ENCODE assay signal across 26 mouse cellular contexts in the genomic region with DNA sequence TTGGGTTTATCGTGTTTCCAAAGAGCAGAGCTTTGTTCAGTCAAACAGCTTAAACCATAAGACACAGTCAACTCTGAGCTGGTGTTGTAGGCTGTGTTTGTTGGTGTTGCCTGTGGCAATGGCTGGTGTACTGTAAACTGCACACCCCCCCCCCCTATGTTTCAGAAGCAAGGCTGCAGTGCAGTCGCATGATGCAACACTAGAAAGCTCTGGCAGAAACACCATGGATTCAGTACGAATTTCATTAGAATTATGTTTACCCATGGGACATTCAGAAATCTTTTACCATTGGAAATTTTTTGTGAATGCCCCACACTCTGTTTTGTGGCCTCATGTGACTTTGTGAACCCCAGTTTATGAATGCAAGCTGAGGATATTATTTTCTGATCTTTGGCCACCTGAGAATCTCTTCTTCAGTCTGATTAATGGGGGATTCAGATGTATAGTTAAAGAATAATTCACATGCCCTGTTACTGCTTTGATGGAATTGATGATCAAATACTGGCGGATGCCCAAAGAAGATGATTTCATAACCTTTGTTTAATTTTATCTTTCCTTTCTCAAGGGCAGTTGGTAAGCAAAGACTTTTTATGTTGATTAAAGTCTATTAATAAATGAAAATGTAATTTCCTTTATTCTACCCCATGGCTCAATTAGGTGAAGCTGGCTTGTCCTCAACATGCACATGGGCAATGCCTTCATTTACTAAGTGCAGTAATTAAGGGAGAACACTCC.
DNase-seq lines count a peak whose midpoint lies in the region; ATAC-seq and TF ChIP-seq lines count a peak whose summit lies in the region.
"Had no signal": no experiment of that assay in that cellular context is flagged by ENCODE, and none has a peak within 500 bp of the region (broad histone marks: within the 10 kb centered on the region; RNA-seq: fewer than 3 reads in every experiment).

No protein-coding gene starts in this region.

- no peaks in the 10 kb centered on the region for H3K27me3 ChIP-seq in intestine, embryonic 15.5 days (replicated peaks)
- H3K27me3 ChIP-seq: forebrain, embryonic 12.5 days; forebrain, embryonic 15.5 days; heart, embryonic 12.5 days; heart, embryonic 15.5 days; Patski had no signal

- no peak overlapping the region for H3K4me3 ChIP-seq in embryonic fibroblast, embryonic 13.5 days (ENCODE audit: insufficient read depth, low read length)
- no peak overlapping the region for H3K4me3 ChIP-seq in intestine, embryonic 15.5 days (replicated peaks)
- H3K4me3 ChIP-seq: forebrain, embryonic 12.5 days; forebrain, embryonic 15.5 days; heart, embryonic 12.5 days; heart, embryonic 15.5 days had no signal

- no peak for TF ChIP-seq CTCF in embryonic fibroblast, embryonic 13.5 days (IDR thresholded peaks at IDR 0.05; ENCODE audit: borderline replicate concordance, insufficient read depth, low read length)

- peak; percentile 48 for DNase-seq in heart, adult 11 months
- DNase-seq in heart, postnatal 4 days, result no peak
- DNase-seq in MN1 (ENCODE audit: low spot score), result peak; percentile 49
- DNase-seq in spleen, postnatal 36 days (ENCODE audit: low spot score in 2 of 2), result no peak
- DNase-seq: adrenal gland, postnatal 10 days; adrenal gland, postnatal 36 days; cerebellum, adult 18-20 months; cerebellum, adult 9-10 months; cerebellum, postnatal 14 days; gastrocnemius, postnatal 25 days; heart, adult 18-20 months; heart, postnatal 10 days; heart, postnatal 36 days; kidney, adult 2 months had no signal

- H3K4me1 ChIP-seq in embryonic fibroblast, embryonic 13.5 days (ENCODE audit: control insufficient read depth, insufficient read depth, low read length), result peaks cover 11% of the 10 kb centered on the region
- no peaks in the 10 kb centered on the region for H3K4me1 ChIP-seq in intestine, embryonic 15.5 days (replicated peaks)
- H3K4me1 ChIP-seq: forebrain, embryonic 12.5 days; forebrain, embryonic 15.5 days had no signal

- no peak overlapping the region for H3K9ac ChIP-seq in intestine, embryonic 15.5 days
- H3K9ac ChIP-seq: forebrain, embryonic 12.5 days; forebrain, embryonic 15.5 days; heart, embryonic 12.5 days; heart, embryonic 15.5 days; hindbrain, embryonic 14.5 days had no signal

- no peak overlapping the region for H3K4me2 ChIP-seq in intestine, embryonic 15.5 days (replicated peaks)
- H3K4me2 ChIP-seq: forebrain, embryonic 12.5 days; forebrain, embryonic 15.5 days; heart, embryonic 12.5 days; heart, embryonic 15.5 days; hindbrain, embryonic 14.5 days had no signal

- TF ChIP-seq POLR2A in embryonic fibroblast, embryonic 13.5 days (IDR thresholded peaks at IDR 0.05; ENCODE audit: low read depth, low read length), result no peak

- ATAC-seq in intestine, embryonic 15.5 days, result no peak
- ATAC-seq: CD4-positive, CD25-positive, alpha-beta regulatory T cell, adult 4 months; forebrain, embryonic 15.5 days; hindbrain, postnatal 0 days; inflammation-experienced regulatory T-cells, adult 6 months; intestine, postnatal 0 days; Patski had no signal

- WGBS in intestine, embryonic 15.5 days, result 87% methylated on average over 4 of the region's 4 CpGs

- no peaks in the 10 kb centered on the region for H3K9me3 ChIP-seq in intestine, embryonic 15.5 days
- H3K9me3 ChIP-seq: forebrain, embryonic 12.5 days; forebrain, embryonic 15.5 days; heart, embryonic 12.5 days; heart, embryonic 15.5 days had no signal

- H3K27ac ChIP-seq in embryonic fibroblast, embryonic 13.5 days (ENCODE audit: insufficient read depth, low read length), result 0 out of 2 replicates have a peak overlapping the region, but pooled peaks have one; percentile 16
- H3K27ac ChIP-seq in intestine, embryonic 15.5 days, result no peak overlapping the region
- H3K27ac ChIP-seq: forebrain, embryonic 12.5 days; forebrain, embryonic 15.5 days; heart, embryonic 15.5 days; hindbrain, embryonic 14.5 days; hindbrain, postnatal 0 days had no signal

- no peaks in the 10 kb centered on the region for H3K36me3 ChIP-seq in intestine, embryonic 15.5 days
- H3K36me3 ChIP-seq: forebrain, embryonic 12.5 days; forebrain, embryonic 15.5 days; heart, embryonic 12.5 days; heart, embryonic 15.5 days had no signal

Comparison
In these comparisons a context has a peak if more than half of its experiments do, and no peak if none do; other contexts are left out.
1. DNase-seq: peak in heart, adult 11 months (single experiment) and MN1 (single experiment); none in heart, postnatal 4 days (single experiment) and spleen, postnatal 36 days (0 of 2).